Mouse (Mus musculus): ENCODE results near the gene Git2. TPM values are rescaled to one million over a fixed set of nuclear protein-coding genes. Genes with fewer than 3 reads are reported as not detected.

Gene Git2
- polyA plus RNA-seq, 1 experiment from 2014 or later = 46.1 TPM

DNA sequence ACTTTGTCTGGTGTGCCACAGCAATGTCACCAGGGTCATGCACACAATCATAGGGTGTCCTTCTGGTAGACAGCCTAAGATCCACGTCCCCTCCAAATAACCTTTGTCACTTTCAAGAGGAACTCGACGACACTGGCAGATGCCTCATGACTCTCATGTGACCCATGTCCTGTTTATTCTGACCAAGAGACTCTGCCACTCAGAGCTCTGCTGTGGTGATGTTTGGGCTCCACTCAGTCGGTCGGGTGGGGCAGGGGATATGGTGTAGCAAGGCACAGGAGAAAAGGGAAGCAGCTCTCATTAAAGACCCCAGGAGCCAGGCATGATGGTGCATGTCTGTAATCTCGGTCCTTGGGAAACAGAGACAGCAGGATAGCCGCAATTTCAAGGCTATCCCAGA lies 76.3 kb downstream of the Git2 start:
- Histone ChIP-seq H3K36me3 (ENCODE audit: control insufficient read depth, insufficient read depth, low read length) (no peaks in the 10 kb centered on the region), H3K4me3 (ENCODE audit: low read depth, low read length) (no peak overlapping the region), H3K9me3 (ENCODE audit: control insufficient read depth, low read length) (no peaks in the 10 kb centered on the region), H3K9ac (ENCODE audit: low read depth, low read length) (no peak overlapping the region), H3K4me1 (replicated peaks; ENCODE audit: control insufficient read depth, insufficient read depth, low read length) (peaks cover 14% of the 10 kb centered on the region), H3K4me2 (no peak overlapping the region), H3K27me3 (replicated peaks; ENCODE audit: control insufficient read depth, insufficient read depth, low read length) (no peaks in the 10 kb centered on the region), H3K27ac (ENCODE audit: low read depth, low read length) (no peak overlapping the region)
- DNase-seq (ENCODE audit: low spot score) = no peak
- WGBS = 39% methylated on average over 7 of the region's 7 CpGs
- ATAC-seq (replicated peaks; ENCODE audit: low FRiP score) = no peak

GRCm38 (mm10) chr5:114698044-114698746 lies 77.1 kb downstream of the Git2 start:
- Histone ChIP-seq H3K9ac (ENCODE audit: low read depth, low read length) (no peak overlapping the region), H3K27ac (ENCODE audit: low read depth, low read length) (no peak overlapping the region), H3K4me2 (no peak overlapping the region), H3K27me3 (replicated peaks; ENCODE audit: control insufficient read depth, insufficient read depth, low read length) (no peaks in the 10 kb centered on the region), H3K4me1 (replicated peaks; ENCODE audit: control insufficient read depth, insufficient read depth, low read length) (peaks cover 13% of the 10 kb centered on the region), H3K9me3 (ENCODE audit: control insufficient read depth, low read length) (no peaks in the 10 kb centered on the region), H3K36me3 (ENCODE audit: control insufficient read depth, insufficient read depth, low read length) (no peaks in the 10 kb centered on the region), H3K4me3 (ENCODE audit: low read depth, low read length) (no peak overlapping the region)
- ATAC-seq (replicated peaks; ENCODE audit: low FRiP score) (no peak), DNase-seq (ENCODE audit: low spot score) (no peak)
- 88% methylated on average over 19 of the region's 19 CpGs for WGBS

DNA sequence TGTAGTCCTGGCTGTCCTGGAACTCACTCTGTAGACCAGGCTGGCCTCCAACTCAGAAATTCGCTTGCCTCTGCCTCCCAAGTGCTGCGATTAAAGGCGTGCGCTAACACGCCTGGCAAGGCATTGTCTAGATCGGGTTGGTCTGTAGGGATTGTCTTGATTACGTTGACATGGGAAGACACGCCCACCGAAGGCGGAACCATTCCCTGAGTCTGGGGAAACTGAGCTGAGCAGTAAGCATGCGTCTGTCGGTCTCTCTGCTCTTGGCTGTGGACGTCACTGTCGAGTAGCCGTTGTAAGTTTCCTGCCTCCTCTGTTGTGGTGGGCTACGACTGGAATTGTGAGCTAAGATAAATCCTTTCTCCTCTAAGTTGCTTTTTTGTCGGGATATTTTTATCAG lies 78.4 kb downstream of the Git2 start:
- ATAC-seq (replicated peaks; ENCODE audit: low FRiP score) (no peak), DNase-seq (ENCODE audit: low spot score) (no peak)
- H3K9me3 ChIP-seq (ENCODE audit: control insufficient read depth, low read length) = no peaks in the 10 kb centered on the region
- H3K9ac ChIP-seq (ENCODE audit: low read depth, low read length) = no peak overlapping the region
- H3K4me3 ChIP-seq (ENCODE audit: low read depth, low read length) = no peak overlapping the region
- peaks cover 6% of the 10 kb centered on the region; the same call in 1 of the 2 replicates for H3K4me1 ChIP-seq (replicated peaks; ENCODE audit: control insufficient read depth, insufficient read depth, low read length)
- H3K27ac ChIP-seq (ENCODE audit: low read depth, low read length) = no peak overlapping the region
- WGBS = 66% methylated on average over 17 of the region's 17 CpGs
- H3K27me3 ChIP-seq (replicated peaks; ENCODE audit: control insufficient read depth, insufficient read depth, low read length) = no peaks in the 10 kb centered on the region
- no peaks in the 10 kb centered on the region for H3K36me3 ChIP-seq (ENCODE audit: control insufficient read depth, insufficient read depth, low read length)
- H3K4me2 ChIP-seq = no peak overlapping the region

DNA sequence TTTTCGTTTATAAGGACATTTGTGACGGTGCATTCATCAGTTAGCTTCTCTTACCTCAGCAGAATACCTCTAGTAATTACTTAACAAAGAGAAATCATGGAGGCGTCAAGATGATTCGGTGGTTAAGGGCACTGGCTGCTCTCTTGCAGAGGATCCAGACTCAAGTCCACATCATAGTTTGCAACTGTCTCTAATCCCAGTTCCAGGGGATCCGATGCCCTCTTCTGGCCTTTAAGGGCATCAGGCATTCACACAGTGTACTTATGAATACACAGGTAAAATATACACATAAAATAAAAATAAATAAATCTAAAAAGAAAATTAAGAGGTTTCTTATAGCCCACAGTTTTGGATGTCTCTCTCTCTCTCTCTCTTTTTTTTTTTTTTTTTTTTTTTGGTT lies 79.5 kb downstream of the Git2 start:
- no peak overlapping the region for H3K4me2 ChIP-seq
- H3K27ac ChIP-seq (ENCODE audit: low read depth, low read length) = no peak overlapping the region
- ATAC-seq (replicated peaks; ENCODE audit: low FRiP score) (no peak), DNase-seq (ENCODE audit: low spot score) (no peak)
- H3K4me1 ChIP-seq (replicated peaks; ENCODE audit: control insufficient read depth, insufficient read depth, low read length) = peaks cover 9% of the 10 kb centered on the region
- H3K9ac ChIP-seq (ENCODE audit: low read depth, low read length) = no peak overlapping the region
- H3K4me3 ChIP-seq (ENCODE audit: low read depth, low read length) = no peak overlapping the region
- H3K27me3 ChIP-seq (replicated peaks; ENCODE audit: control insufficient read depth, insufficient read depth, low read length) = no peaks in the 10 kb centered on the region
- no peaks in the 10 kb centered on the region for H3K36me3 ChIP-seq (ENCODE audit: control insufficient read depth, insufficient read depth, low read length)
- whole genome bisulfite sequencing = 55% methylated on average over 5 of the region's 5 CpGs
- H3K9me3 ChIP-seq (ENCODE audit: control insufficient read depth, low read length) = no peaks in the 10 kb centered on the region

- ATAC-seq (replicated peaks; ENCODE audit: low FRiP score) = peak; percentile 96
- Histone ChIP-seq H3K36me3 (ENCODE audit: control insufficient read depth, insufficient read depth, low read length) (no peaks in the 10 kb centered on the region), H3K4me3 (ENCODE audit: low read depth, low read length) (peak within 1 kb of the TSS; percentile 74), H3K9me3 (ENCODE audit: control insufficient read depth, low read length) (no peaks in the 10 kb centered on the region), H3K27ac (ENCODE audit: low read depth, low read length) (no peak within 1 kb of the TSS; the same call in 1 of the 2 replicates), H3K9ac (ENCODE audit: low read depth, low read length) (peak within 1 kb of the TSS; percentile 77), H3K4me2 (peak within 1 kb of the TSS; percentile 92), H3K4me1 (replicated peaks; ENCODE audit: control insufficient read depth, insufficient read depth, low read length) (peaks cover 13% of the 10 kb centered on the region), H3K27me3 (replicated peaks; ENCODE audit: control insufficient read depth, insufficient read depth, low read length) (no peaks in the 10 kb centered on the region)
- peak; percentile 90 for DNase-seq (ENCODE audit: low spot score)
- 4% methylated on average over 67 of the region's 75 CpGs for WGBS
Measured at GRCm38 (mm10) chr5:114690633-114691567, 84.4 kb downstream of the Git2 start, which contains the start of gene Gltp. TSS of gene Gltp (minus strand) at chr5:114690984.

DNA sequence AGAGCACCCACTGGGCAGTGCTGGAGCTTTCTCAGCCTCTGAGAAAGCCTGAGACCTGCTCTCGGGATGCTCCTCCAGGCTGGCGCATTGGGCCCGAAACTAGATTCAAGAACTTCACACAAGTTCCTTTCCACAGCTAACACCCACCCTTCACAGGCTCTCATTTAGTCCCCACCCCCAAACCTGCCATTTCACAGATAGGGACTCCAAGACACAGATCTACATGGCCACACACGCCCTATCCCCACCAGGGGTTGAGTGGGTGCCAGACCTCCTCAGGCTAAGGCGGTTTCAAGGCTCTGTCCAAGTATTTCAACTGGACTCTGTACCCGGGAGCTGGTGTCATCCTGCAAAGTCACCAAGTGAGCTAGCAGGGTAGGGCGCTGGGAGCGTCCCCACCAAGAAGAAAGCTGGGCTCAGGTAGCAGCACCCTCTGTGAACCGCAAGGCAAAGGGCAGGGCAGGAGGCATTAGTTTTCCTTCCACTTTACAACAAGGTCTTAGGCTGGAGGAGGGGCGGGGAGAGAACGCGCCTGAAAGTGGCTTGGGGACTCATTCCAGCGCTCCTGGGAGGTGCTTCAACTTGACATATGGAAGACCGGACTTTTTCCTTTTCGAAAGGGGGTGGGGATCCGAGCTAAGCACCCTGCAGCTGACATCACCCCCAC lies 85.5 kb downstream of the Git2 start:
- Histone ChIP-seq H3K4me3 (ENCODE audit: low read depth, low read length) (peak overlapping the region; percentile 74), H3K36me3 (ENCODE audit: control insufficient read depth, insufficient read depth, low read length) (no peaks in the 10 kb centered on the region), H3K27ac (ENCODE audit: low read depth, low read length) (no peak overlapping the region; the same call in 1 of the 2 replicates), H3K4me2 (peak overlapping the region; percentile 92), H3K9ac (ENCODE audit: low read depth, low read length) (peak overlapping the region; percentile 77), H3K4me1 (replicated peaks; ENCODE audit: control insufficient read depth, insufficient read depth, low read length) (peaks cover 13% of the 10 kb centered on the region), H3K27me3 (replicated peaks; ENCODE audit: control insufficient read depth, insufficient read depth, low read length) (no peaks in the 10 kb centered on the region), H3K9me3 (ENCODE audit: control insufficient read depth, low read length) (no peaks in the 10 kb centered on the region)
- DNase-seq (ENCODE audit: low spot score) (peak; percentile 50), ATAC-seq (replicated peaks; ENCODE audit: low FRiP score) (no peak)
- 22% methylated on average over 16 of the region's 16 CpGs for WGBS

DNA sequence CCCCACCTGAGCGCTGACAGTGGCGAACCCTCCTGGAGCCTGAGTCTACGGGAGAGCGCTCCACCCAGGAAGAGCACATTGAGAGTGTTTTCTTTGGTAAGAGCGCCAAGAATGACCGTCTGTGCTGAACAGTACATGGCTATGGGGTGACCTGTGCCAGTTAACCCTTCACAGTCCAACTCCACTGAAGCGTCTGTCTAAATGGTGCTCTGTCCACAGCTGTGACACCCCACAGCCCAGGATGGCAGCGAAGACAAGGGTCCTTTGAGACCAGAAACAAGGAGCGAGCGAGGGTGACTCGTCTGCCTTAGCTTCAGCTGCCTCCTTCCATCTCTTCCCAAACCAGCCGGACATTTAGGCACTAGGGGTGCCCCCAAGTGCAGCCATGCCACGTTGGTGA lies 86.6 kb downstream of the Git2 start:
- no peak overlapping the region for H3K9ac ChIP-seq (ENCODE audit: low read depth, low read length)
- H3K4me1 ChIP-seq (replicated peaks; ENCODE audit: control insufficient read depth, insufficient read depth, low read length) = peaks cover 13% of the 10 kb centered on the region
- H3K27ac ChIP-seq (ENCODE audit: low read depth, low read length) = no peak overlapping the region
- DNase-seq (ENCODE audit: low spot score) (no peak), ATAC-seq (replicated peaks; ENCODE audit: low FRiP score) (no peak)
- WGBS = 88% methylated on average over 13 of the region's 13 CpGs
- H3K36me3 ChIP-seq (ENCODE audit: control insufficient read depth, insufficient read depth, low read length) = no peaks in the 10 kb centered on the region
- H3K9me3 ChIP-seq (ENCODE audit: control insufficient read depth, low read length) = no peaks in the 10 kb centered on the region
- no peaks in the 10 kb centered on the region for H3K27me3 ChIP-seq (replicated peaks; ENCODE audit: control insufficient read depth, insufficient read depth, low read length)
- H3K4me3 ChIP-seq (ENCODE audit: low read depth, low read length) = no peak overlapping the region
- H3K4me2 ChIP-seq = no peak overlapping the region

DNA sequence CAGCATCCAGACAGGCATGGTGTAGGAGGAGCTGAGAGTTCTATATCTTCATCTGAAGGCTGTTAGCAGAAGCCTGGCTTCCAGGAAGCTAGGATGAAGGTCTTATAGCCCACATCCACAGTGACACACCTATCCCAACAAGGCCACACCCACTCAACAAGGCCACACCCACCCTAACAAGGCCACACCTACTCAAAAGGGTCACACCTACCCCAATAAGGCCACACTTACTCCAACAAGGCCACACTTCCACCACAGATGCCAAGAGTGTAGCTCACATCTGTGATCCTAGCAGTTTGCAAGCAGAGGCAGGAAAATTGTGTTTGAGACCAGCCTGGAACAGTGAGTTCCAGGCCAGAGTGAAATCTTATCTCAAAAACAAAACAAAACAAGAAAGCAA lies 87.4 kb downstream of the Git2 start:
- H3K36me3 ChIP-seq (ENCODE audit: control insufficient read depth, insufficient read depth, low read length) = no peaks in the 10 kb centered on the region
- no peak overlapping the region for H3K9ac ChIP-seq (ENCODE audit: low read depth, low read length)
- no peaks in the 10 kb centered on the region for H3K27me3 ChIP-seq (replicated peaks; ENCODE audit: control insufficient read depth, insufficient read depth, low read length)
- no peaks in the 10 kb centered on the region for H3K9me3 ChIP-seq (ENCODE audit: control insufficient read depth, low read length)
- H3K27ac ChIP-seq (ENCODE audit: low read depth, low read length) = no peak overlapping the region
- H3K4me3 ChIP-seq (ENCODE audit: low read depth, low read length) = no peak overlapping the region
- peaks cover 13% of the 10 kb centered on the region for H3K4me1 ChIP-seq (replicated peaks; ENCODE audit: control insufficient read depth, insufficient read depth, low read length)
- no peak for ATAC-seq (replicated peaks; ENCODE audit: low FRiP score)
- H3K4me2 ChIP-seq = no peak overlapping the region
- DNase-seq (ENCODE audit: low spot score) = no peak
